30 mouse cellular contexts compared by ENCODE assay signal in genomic region chr1:170791542-170791941, GRCm38 (mm10).
DNase-seq lines count a peak whose midpoint lies in the region; ATAC-seq and TF ChIP-seq lines count a peak whose summit lies in the region.
"Had no signal": no experiment of that assay in that cellular context is flagged by ENCODE, and none has a peak within 500 bp of the region (broad histone marks: within the 10 kb centered on the region; RNA-seq: fewer than 3 reads in every experiment).

No protein-coding gene starts in this region.

- WGBS in heart, adult 2 months: 32% methylated on average over 6 of the region's 6 CpGs
- WGBS in lung, embryonic 14.5 days: 74% methylated on average over 6 of the region's 6 CpGs
- 77% methylated on average over 6 of the region's 6 CpGs for WGBS in lung, adult 2 months
- WGBS in kidney, adult 2 months: 66% methylated on average over 6 of the region's 6 CpGs

- no peaks in the 10 kb centered on the region for H3K27me3 ChIP-seq in heart, adult 2 months (ENCODE audit: control insufficient read depth, insufficient read depth, low read length)
- no peaks in the 10 kb centered on the region for H3K27me3 ChIP-seq in lung, embryonic 14.5 days (ENCODE audit: insufficient read depth, low read length)
- H3K27me3 ChIP-seq in kidney, adult 2 months (replicated peaks; ENCODE audit: control insufficient read depth, insufficient read depth, low read length): no peaks in the 10 kb centered on the region
- H3K27me3 ChIP-seq: CH12.LX; embryonic facial prominence, embryonic 12.5 days; embryonic facial prominence, embryonic 15.5 days; forebrain, embryonic 13.5 days; heart, embryonic 13.5 days; Patski had no signal

- no peaks in the 10 kb centered on the region for H3K9me3 ChIP-seq in lung, embryonic 14.5 days (ENCODE audit: low read depth, low read length)
- H3K9me3 ChIP-seq: embryonic facial prominence, embryonic 12.5 days; embryonic facial prominence, embryonic 15.5 days; forebrain, embryonic 10.5 days; forebrain, embryonic 13.5 days; G1E; heart, embryonic 13.5 days had no signal

- no peak overlapping the region for H3K27ac ChIP-seq in heart, adult 2 months
- H3K27ac ChIP-seq in lung, embryonic 14.5 days (ENCODE audit: low read depth): peak overlapping the region; percentile 27; the same call in 1 of the 2 replicates
- H3K27ac ChIP-seq in kidney, adult 2 months (ENCODE audit: insufficient read depth, low read depth, low read length): no peak overlapping the region
- H3K27ac ChIP-seq: embryonic facial prominence, embryonic 12.5 days; embryonic facial prominence, embryonic 15.5 days; forebrain, embryonic 10.5 days; forebrain, embryonic 13.5 days; heart, embryonic 13.5 days; hindbrain, embryonic 14.5 days; hindbrain, postnatal 0 days had no signal

- ATAC-seq in lung, embryonic 14.5 days (ENCODE audit: insufficient read depth): no peak
- ATAC-seq: forebrain, embryonic 13.5 days; forebrain, embryonic 16.5 days; hindbrain, postnatal 0 days; inflammation-experienced regulatory T-cells, adult 6 months; intestine, embryonic 16.5 days had no signal

- H3K79me2 ChIP-seq in heart, adult 2 months (replicated peaks; ENCODE audit: control insufficient read depth, insufficient read depth, low read length): no peaks in the 10 kb centered on the region

- TF ChIP-seq EP300 in heart, adult 2 months (IDR thresholded peaks at IDR 0.05; ENCODE audit: insufficient read depth, low read depth, low read length): no peak

- H3K4me1 ChIP-seq in heart, adult 2 months (ENCODE audit: control insufficient read depth, insufficient read depth, low read length): peaks cover 3% of the 10 kb centered on the region
- H3K4me1 ChIP-seq in lung, embryonic 14.5 days (ENCODE audit: insufficient read depth): no peaks in the 10 kb centered on the region
- no peaks in the 10 kb centered on the region; the same call in 1 of the 2 replicates for H3K4me1 ChIP-seq in lung, adult 2 months (ENCODE audit: control insufficient read depth, insufficient read depth, low read length)
- H3K4me1 ChIP-seq in kidney, adult 2 months (ENCODE audit: control insufficient read depth, insufficient read depth, low read length): peaks cover 2% of the 10 kb centered on the region; the same call in 1 of the 2 replicates
- H3K4me1 ChIP-seq: embryonic facial prominence, embryonic 12.5 days; embryonic facial prominence, embryonic 15.5 days; forebrain, embryonic 10.5 days; forebrain, embryonic 13.5 days had no signal

- peaks cover 18% of the 10 kb centered on the region for H3K36me3 ChIP-seq in heart, adult 2 months (ENCODE audit: control insufficient read depth, insufficient read depth, low read length)
- H3K36me3 ChIP-seq in lung, embryonic 14.5 days (ENCODE audit: insufficient read depth): no peaks in the 10 kb centered on the region; the same call in 1 of the 2 replicates
- peaks cover 4% of the 10 kb centered on the region for H3K36me3 ChIP-seq in kidney, adult 2 months (ENCODE audit: control insufficient read depth, insufficient read depth, low read length)

- DNase-seq in heart, adult 11 months: peak; percentile 44
- no peak for DNase-seq in heart, adult 2 months
- DNase-seq in lung, embryonic 14.5 days: no peak
- no peak for DNase-seq in lung, adult 2 months
- peak; percentile 31 for DNase-seq in brain, adult 2 months (ENCODE audit: low read depth, low spot score)
- DNase-seq in retina, postnatal 1 day: peak; percentile 83
- no peak for DNase-seq in gastrocnemius, adult 8-10 months (ENCODE audit: low spot score in 2 of 2)
- no peak for DNase-seq in kidney, adult 2 months
- DNase-seq: adrenal gland, postnatal 10 days; adrenal gland, postnatal 36 days; B cell, adult 2 months; cerebellum, adult 18-20 months; cerebellum, adult 9-10 months; cerebellum, postnatal 14 days; gastrocnemius, postnatal 14 days; heart, postnatal 14 days; heart, postnatal 4 days had no signal

- no peak overlapping the region for H3K4me3 ChIP-seq in heart, adult 2 months
- H3K4me3 ChIP-seq in lung, embryonic 14.5 days (ENCODE audit: low read depth, low read length): no peak overlapping the region
- no peak overlapping the region for H3K4me3 ChIP-seq in lung, adult 2 months (replicated peaks; ENCODE audit: extremely low read depth, low read depth, low read length)
- H3K4me3 ChIP-seq in kidney, adult 2 months (ENCODE audit: insufficient read depth, low read depth, low read length): no peak overlapping the region
- H3K4me3 ChIP-seq: embryonic facial prominence, embryonic 12.5 days; embryonic facial prominence, embryonic 15.5 days; forebrain, embryonic 10.5 days; forebrain, embryonic 13.5 days; heart, embryonic 13.5 days had no signal

- intact Hi-C loops in heart, adult 2 months (cut with DNase I): no loop called here

- no peak for TF ChIP-seq POLR2A in heart, adult 2 months (IDR thresholded peaks at IDR 0.05; ENCODE audit: insufficient read depth, low read depth, low read length)
- TF ChIP-seq POLR2A in lung, adult 2 months (IDR thresholded peaks at IDR 0.05; ENCODE audit: borderline replicate concordance, extremely low read depth, low read depth, low read length): no peak
- TF ChIP-seq POLR2A in kidney, adult 2 months (IDR thresholded peaks at IDR 0.05; ENCODE audit: low read depth, low read length): no peak

- H3K4me2 ChIP-seq in lung, embryonic 14.5 days: no peak overlapping the region
- H3K4me2 ChIP-seq: embryonic facial prominence, embryonic 12.5 days; embryonic facial prominence, embryonic 15.5 days; forebrain, embryonic 13.5 days; heart, embryonic 13.5 days; hindbrain, embryonic 14.5 days had no signal

- H3K9ac ChIP-seq in heart, adult 2 months (ENCODE audit: low read depth, low read length): no peak overlapping the region
- H3K9ac ChIP-seq in lung, embryonic 14.5 days: no peak overlapping the region
- H3K9ac ChIP-seq: embryonic facial prominence, embryonic 12.5 days; embryonic facial prominence, embryonic 15.5 days; forebrain, embryonic 13.5 days; heart, embryonic 13.5 days; hindbrain, embryonic 14.5 days had no signal

- TF ChIP-seq CTCF in heart, adult 2 months (IDR thresholded peaks at IDR 0.05): no peak
- TF ChIP-seq CTCF in lung, embryonic 14.5 days (IDR thresholded peaks at IDR 0.05; ENCODE audit: low read depth): no peak
- no peak for TF ChIP-seq CTCF in lung, adult 2 months (IDR thresholded peaks at IDR 0.05; ENCODE audit: insufficient read depth, low read length)
- TF ChIP-seq CTCF in kidney, adult 2 months (conservative IDR thresholded peaks at IDR 0.05; ENCODE audit: insufficient read depth, insufficient read length, low read depth, low read length): no peak

Comparison
In these comparisons a context has a peak if more than half of its experiments do, and no peak if none do; other contexts are left out.
1. DNase-seq: peak in heart, adult 11 months (single experiment), brain, adult 2 months (single experiment) and retina, postnatal 1 day (single experiment); none in heart, adult 2 months (0 of 2), lung, embryonic 14.5 days (single experiment), lung, adult 2 months (single experiment), gastrocnemius, adult 8-10 months (0 of 2) and kidney, adult 2 months (single experiment).